Mouse (Mus musculus) myocyte (in vitro differentiated cells): ENCODE results near the gene Cdc42ep5.

ENCODE experiments used
- MAX ChIP-seq: IDR thresholded peaks from one replicate; pipeline ENCODE4 v1.6.1; 2011; ENCODE audit warnings: low read depth, mild to moderate bottlenecking, control low read depth
- MYOD1 ChIP-seq, 3 experiments: IDR thresholded peaks; one replicate each; pipeline ENCODE4 v1.6.1; 2011; ENCODE audit warnings: control low read depth in 2 of 3, low read depth in 2 of 3, mild to moderate bottlenecking in 2 of 3, moderate library complexity in 1 of 3; ENCODE audit not compliant: insufficient read length in 2 of 3, control insufficient read depth in 1 of 3
- POLR2A ChIP-seq: IDR thresholded peaks from one replicate; pipeline ENCODE4 v1.6.1; 2011; ENCODE audit warnings: low read depth, mild to moderate bottlenecking, control low read depth, moderate library complexity; ENCODE audit not compliant: insufficient read length
- POLR2AphosphoS2 ChIP-seq: IDR thresholded peaks from one replicate; pipeline ENCODE4 v1.6.1; 2011; ENCODE audit warnings: low read depth, control low read depth; ENCODE audit not compliant: insufficient read length

- no peak for TF ChIP-seq POLR2AphosphoS2
- TF ChIP-seq POLR2A: no peak
- no peak for TF ChIP-seq MYOD1 (IDR thresholded peaks at IDR 0.05; ENCODE audit: control insufficient read depth in 1 of 3, insufficient read length in 2 of 3, low read depth in 2 of 3)
- no peak for TF ChIP-seq MAX
Measured at GRCm38 (mm10) chr7:4138671-4139070, 26.0 kb downstream of the Cdc42ep5 start.
